Mouse (Mus musculus) liver, embryonic 13.5 days (tissue): ENCODE data around the gene Gm42906. TPM values are rescaled to one million over a fixed set of nuclear protein-coding genes. Genes with fewer than 3 reads are reported as not detected.

Experiments
- ATAC-seq: fragments of 200-750 bp; cut with Nextera tagmentation; 2 replicates; pipeline ENCODE4 v1.8.0; 2017; ENCODE audit warnings: low read depth, mild to moderate bottlenecking, moderate number of reproducible peaks, moderate library complexity
- DNase-seq: peaks from one replicate; pipeline ENCODE4 v3.0.0; 2022
- H3K27ac ChIP-seq: fragments of 300-500 bp; sonication (generic); 2 replicates; pipeline ENCODE4 v1.5.1; 2015; ENCODE audit warnings: moderate library complexity, mild to moderate bottlenecking, inconsistent platforms
- H3K27me3 ChIP-seq: fragments of 300-500 bp; sonication (generic); 2 replicates; pipeline ENCODE4 v1.6.1; 2015; ENCODE audit warnings: mild to moderate bottlenecking, inconsistent platforms
- H3K36me3 ChIP-seq: fragments of 300-500 bp; sonication (generic); 2 replicates; pipeline ENCODE4 v1.6.1; 2015; ENCODE audit warnings: mild to moderate bottlenecking, inconsistent platforms
- H3K4me1 ChIP-seq: fragments of 300-500 bp; sonication (generic); replicated peaks from 2 replicates; pipeline ENCODE4 v1.6.1; 2015; ENCODE audit warnings: inconsistent platforms
- H3K4me2 ChIP-seq: fragments of 300-500 bp; sonication (generic); 2 replicates; pipeline ENCODE4 v1.6.1; 2015; ENCODE audit warnings: inconsistent platforms, mild to moderate bottlenecking, moderate library complexity
- H3K4me3 ChIP-seq: fragments of 300-500 bp; sonication (generic); replicated peaks from 2 replicates; pipeline ENCODE4 v1.5.1; 2015; ENCODE audit warnings: mild to moderate bottlenecking, inconsistent platforms
- H3K9ac ChIP-seq: fragments of 300-500 bp; sonication (generic); 2 replicates; pipeline ENCODE4 v1.6.1; 2015; ENCODE audit warnings: mild to moderate bottlenecking, inconsistent platforms
- H3K9me3 ChIP-seq: fragments of 300-500 bp; sonication (generic); replicated peaks from 2 replicates; pipeline ENCODE4 v1.6.1; 2016; ENCODE audit warnings: inconsistent platforms
- WGBS: fragments of 180-500 bp; shearing (Covaris S2); methylation state at CpG from one replicate; pipeline ENCODE4 v1.1.7; 2015; ENCODE audit not compliant: insufficient replicate concordance; 5-methylcytosine and 5-hydroxymethylcytosine counted together
- polyA plus RNA-seq: library from polyadenylated mRNA; unstranded; fragments of >200 nt; fragmentation: Nextera tagmentation; extraction: Ambion mirVana; gene quantifications from 2 replicates; pipeline ENCODE4 v1.2.1, GENCODE M21; 2015

The Gm42906 gene
- polyA plus RNA-seq, 1 experiment from 2014 or later = not detected

GRCm38 (mm10) chr5:151074282-151074681 lies 353.7 kb downstream of the Gm42906 start:
- no peaks in the 10 kb centered on the region for H3K27me3 ChIP-seq
- H3K4me3 ChIP-seq = no peak overlapping the region
- DNase-seq (no peak), ATAC-seq (no peak)
- H3K4me2 ChIP-seq = no peak overlapping the region
- no peaks in the 10 kb centered on the region for H3K9me3 ChIP-seq
- H3K4me1 ChIP-seq = no peaks in the 10 kb centered on the region
- no peak overlapping the region for H3K27ac ChIP-seq
- no peaks in the 10 kb centered on the region for H3K36me3 ChIP-seq
- 66% methylated on average over 4 of the region's 4 CpGs for WGBS
- no peak overlapping the region for H3K9ac ChIP-seq

- Histone ChIP-seq H3K27ac (no peak overlapping the region), H3K4me3 (no peak overlapping the region), H3K4me1 (no peaks in the 10 kb centered on the region), H3K4me2 (no peak overlapping the region), H3K9me3 (no peaks in the 10 kb centered on the region), H3K9ac (no peak overlapping the region), H3K27me3 (no peaks in the 10 kb centered on the region), H3K36me3 (no peaks in the 10 kb centered on the region)
- 50% methylated on average over 6 of the region's 6 CpGs for WGBS
- ATAC-seq (no peak), DNase-seq (no peak)
Measured at GRCm38 (mm10) chr5:151071430-151071829, 356.5 kb downstream of the Gm42906 start.

- no peak for ATAC-seq
Measured at GRCm38 (mm10) chr5:151070896-151071295, 357.1 kb downstream of the Gm42906 start.

GRCm38 (mm10) chr5:151069569-151069968 lies 358.4 kb downstream of the Gm42906 start:
- DNase-seq (no peak), ATAC-seq (no peak)
- no peak overlapping the region for H3K4me2 ChIP-seq
- H3K27me3 ChIP-seq = no peaks in the 10 kb centered on the region
- WGBS = 64% methylated on average over 2 of the region's 2 CpGs
- H3K4me3 ChIP-seq = no peak overlapping the region
- no peak overlapping the region for H3K27ac ChIP-seq
- H3K4me1 ChIP-seq = no peaks in the 10 kb centered on the region
- no peaks in the 10 kb centered on the region for H3K36me3 ChIP-seq
- H3K9ac ChIP-seq = no peak overlapping the region
- no peaks in the 10 kb centered on the region for H3K9me3 ChIP-seq

More at GRCm38 (mm10) chr5:151070896-151071295, 357.1 kb downstream of the Gm42906 start:
- no peak overlapping the region for H3K4me3 ChIP-seq
- H3K27ac ChIP-seq = no peak overlapping the region
- no peaks in the 10 kb centered on the region for H3K36me3 ChIP-seq
- H3K4me2 ChIP-seq = no peak overlapping the region
- WGBS = 67% methylated on average over 6 of the region's 6 CpGs
- no peaks in the 10 kb centered on the region for H3K4me1 ChIP-seq
- H3K9me3 ChIP-seq = no peaks in the 10 kb centered on the region
- no peaks in the 10 kb centered on the region for H3K27me3 ChIP-seq
- H3K9ac ChIP-seq = no peak overlapping the region
- no peak for DNase-seq

GRCm38 (mm10) chr5:151066016-151066415 lies 361.9 kb downstream of the Gm42906 start:
- Histone ChIP-seq H3K4me2 (no peak overlapping the region), H3K36me3 (peaks cover 21% of the 10 kb centered on the region), H3K27ac (no peak overlapping the region), H3K9me3 (0 out of 2 replicates have a peak, but pooled peaks cover 3% of the 10 kb centered on the region), H3K4me3 (no peak overlapping the region), H3K27me3 (no peaks in the 10 kb centered on the region), H3K9ac (no peak overlapping the region), H3K4me1 (no peaks in the 10 kb centered on the region)
- DNase-seq = no peak
- 63% methylated on average over 5 of the region's 5 CpGs for WGBS
- no peak for ATAC-seq

- Histone ChIP-seq H3K4me2 (no peak overlapping the region), H3K9me3 (0 out of 2 replicates have a peak, but pooled peaks cover 3% of the 10 kb centered on the region), H3K9ac (no peak overlapping the region), H3K27me3 (no peaks in the 10 kb centered on the region), H3K4me3 (no peak overlapping the region), H3K27ac (no peak overlapping the region), H3K36me3 (peaks cover 21% of the 10 kb centered on the region), H3K4me1 (no peaks in the 10 kb centered on the region)
- DNase-seq (no peak), ATAC-seq (no peak)
- 79% methylated on average over 1 of the region's 1 CpGs for WGBS
Measured at GRCm38 (mm10) chr5:151065228-151065627, 362.7 kb downstream of the Gm42906 start.

GRCm38 (mm10) chr5:151061942-151062341 lies 366.0 kb downstream of the Gm42906 start:
- Histone ChIP-seq H3K27me3 (no peaks in the 10 kb centered on the region), H3K4me2 (no peak overlapping the region), H3K36me3 (peaks cover 21% of the 10 kb centered on the region), H3K4me3 (no peak overlapping the region), H3K27ac (no peak overlapping the region), H3K9ac (no peak overlapping the region), H3K4me1 (peaks cover 4% of the 10 kb centered on the region; the same call in 1 of the 2 replicates), H3K9me3 (0 out of 2 replicates have a peak, but pooled peaks cover 3% of the 10 kb centered on the region)
- 73% methylated on average over 2 of the region's 2 CpGs for WGBS
- no peak for DNase-seq
- ATAC-seq = no peak

GRCm38 (mm10) chr5:151060476-151060875 lies 367.5 kb downstream of the Gm42906 start:
- 85% methylated on average over 12 of the region's 12 CpGs for WGBS
- no peak for ATAC-seq
- H3K4me2 ChIP-seq = no peak overlapping the region

GRCm38 (mm10) chr5:151059772-151060171 lies 368.2 kb downstream of the Gm42906 start:
- no peak overlapping the region for H3K4me3 ChIP-seq
- 58% methylated on average over 5 of the region's 5 CpGs for WGBS
- DNase-seq = no peak
- ATAC-seq = no peak
- H3K4me2 ChIP-seq = no peak overlapping the region
- H3K4me1 ChIP-seq = peaks cover 4% of the 10 kb centered on the region; the same call in 1 of the 2 replicates
- H3K9me3 ChIP-seq = 0 out of 2 replicates have a peak, but pooled peaks cover 3% of the 10 kb centered on the region
- H3K27ac ChIP-seq = no peak overlapping the region
- H3K36me3 ChIP-seq = peaks cover 21% of the 10 kb centered on the region
- H3K9ac ChIP-seq = no peak overlapping the region
- H3K27me3 ChIP-seq = no peaks in the 10 kb centered on the region

More at GRCm38 (mm10) chr5:151060476-151060875, 367.5 kb downstream of the Gm42906 start:
- H3K4me3 ChIP-seq = no peak overlapping the region
- H3K27ac ChIP-seq = no peak overlapping the region
- no peak for DNase-seq
- H3K4me1 ChIP-seq = peaks cover 4% of the 10 kb centered on the region; the same call in 1 of the 2 replicates
- H3K27me3 ChIP-seq = no peaks in the 10 kb centered on the region
- 0 out of 2 replicates have a peak, but pooled peaks cover 3% of the 10 kb centered on the region for H3K9me3 ChIP-seq
- peaks cover 21% of the 10 kb centered on the region for H3K36me3 ChIP-seq
- no peak overlapping the region for H3K9ac ChIP-seq

- Histone ChIP-seq H3K36me3 (peaks cover 21% of the 10 kb centered on the region), H3K4me2 (no peak overlapping the region), H3K4me1 (peaks cover 4% of the 10 kb centered on the region; the same call in 1 of the 2 replicates), H3K4me3 (no peak overlapping the region), H3K9ac (no peak overlapping the region), H3K27me3 (no peaks in the 10 kb centered on the region), H3K27ac (no peak overlapping the region), H3K9me3 (0 out of 2 replicates have a peak, but pooled peaks cover 3% of the 10 kb centered on the region)
- WGBS = 72% methylated on average over 10 of the region's 10 CpGs
- DNase-seq = no peak
- ATAC-seq = no peak
Measured at GRCm38 (mm10) chr5:151059352-151059751, 368.6 kb downstream of the Gm42906 start.

GRCm38 (mm10) chr5:151057716-151058115 lies 370.2 kb downstream of the Gm42906 start:
- no peak for DNase-seq
- no peak for ATAC-seq

GRCm38 (mm10) chr5:151056920-151057294 lies 371.1 kb downstream of the Gm42906 start:
- DNase-seq (peak; percentile 3), ATAC-seq (peak; percentile 57)
- peaks cover 4% of the 10 kb centered on the region; the same call in 1 of the 2 replicates for H3K4me1 ChIP-seq
- 0 out of 2 replicates have a peak, but pooled peaks cover 5% of the 10 kb centered on the region for H3K9me3 ChIP-seq
- no peaks in the 10 kb centered on the region for H3K27me3 ChIP-seq
- H3K27ac ChIP-seq = no peak overlapping the region
- no peak overlapping the region for H3K4me2 ChIP-seq
- 24% methylated on average over 6 of the region's 6 CpGs for WGBS
- no peak overlapping the region for H3K4me3 ChIP-seq
- H3K36me3 ChIP-seq = peaks cover 10% of the 10 kb centered on the region
- no peak overlapping the region for H3K9ac ChIP-seq

More at GRCm38 (mm10) chr5:151057716-151058115, 370.2 kb downstream of the Gm42906 start:
- no peaks in the 10 kb centered on the region for H3K27me3 ChIP-seq
- no peak overlapping the region for H3K27ac ChIP-seq
- no peak overlapping the region for H3K4me2 ChIP-seq
- peaks cover 14% of the 10 kb centered on the region for H3K36me3 ChIP-seq
- 76% methylated on average over 5 of the region's 5 CpGs for WGBS
- H3K4me1 ChIP-seq = peaks cover 4% of the 10 kb centered on the region; the same call in 1 of the 2 replicates
- no peak overlapping the region for H3K9ac ChIP-seq
- no peak overlapping the region for H3K4me3 ChIP-seq
- 0 out of 2 replicates have a peak, but pooled peaks cover 3% of the 10 kb centered on the region for H3K9me3 ChIP-seq
